Mouse (Mus musculus): ENCODE results near the gene Capzb. TPM values are rescaled to one million over a fixed set of nuclear protein-coding genes. Genes with fewer than 3 reads are reported as not detected.

The Capzb gene
- polyA plus RNA-seq, 1 experiment from 2014 or later = 399 TPM

- H3K27me3 ChIP-seq = no peaks in the 10 kb centered on the region
- peaks cover 32% of the 10 kb centered on the region for H3K4me1 ChIP-seq
- H3K4me2 ChIP-seq = no peak overlapping the region
- ATAC-seq (ENCODE audit: insufficient number of reproducible peaks, low FRiP score, low TSS enrichment, low read depth) = no peak
- H3K27ac ChIP-seq = no peak overlapping the region
- H3K9ac ChIP-seq = no peak overlapping the region
- H3K4me3 ChIP-seq = no peak overlapping the region
- WGBS = 91% methylated on average over 8 of the region's 8 CpGs
- H3K9me3 ChIP-seq = no peaks in the 10 kb centered on the region
- peaks cover 10% of the 10 kb centered on the region for H3K36me3 ChIP-seq
Measured at GRCm38 (mm10) chr4:139199703-139200340, 7.1 kb downstream of the Capzb start.

GRCm38 (mm10) chr4:139200946-139201345 is 8.2 kb downstream of the Capzb start:
- Histone ChIP-seq H3K36me3 (peaks cover 13% of the 10 kb centered on the region), H3K4me1 (peaks cover 25% of the 10 kb centered on the region), H3K27me3 (no peaks in the 10 kb centered on the region), H3K27ac (no peak overlapping the region), H3K9me3 (no peaks in the 10 kb centered on the region), H3K4me2 (no peak overlapping the region), H3K4me3 (no peak overlapping the region), H3K9ac (no peak overlapping the region)
- ATAC-seq (ENCODE audit: insufficient number of reproducible peaks, low FRiP score, low TSS enrichment, low read depth) = no peak
- 86% methylated on average over 3 of the region's 3 CpGs for WGBS

- WGBS = 58% methylated on average over 7 of the region's 7 CpGs
- Histone ChIP-seq H3K9me3 (no peaks in the 10 kb centered on the region), H3K9ac (no peak overlapping the region)
Measured at GRCm38 (mm10) chr4:139202556-139202955, 9.9 kb downstream of the Capzb start.

GRCm38 (mm10) chr4:139203381-139203780 is 10.7 kb downstream of the Capzb start:
- peaks cover 9% of the 10 kb centered on the region for H3K36me3 ChIP-seq
- no peak for ATAC-seq (ENCODE audit: insufficient number of reproducible peaks, low FRiP score, low TSS enrichment, low read depth)
- no peak overlapping the region for H3K4me2 ChIP-seq
- 74% methylated on average over 2 of the region's 2 CpGs for WGBS
- H3K9me3 ChIP-seq = no peaks in the 10 kb centered on the region
- peaks cover 22% of the 10 kb centered on the region for H3K4me1 ChIP-seq
- no peak overlapping the region for H3K9ac ChIP-seq
- no peak overlapping the region for H3K4me3 ChIP-seq
- no peaks in the 10 kb centered on the region for H3K27me3 ChIP-seq
- H3K27ac ChIP-seq = no peak overlapping the region

More at GRCm38 (mm10) chr4:139202556-139202955, 9.9 kb downstream of the Capzb start:
- H3K4me2 ChIP-seq = no peak overlapping the region
- peaks cover 9% of the 10 kb centered on the region for H3K36me3 ChIP-seq
- ATAC-seq (ENCODE audit: insufficient number of reproducible peaks, low FRiP score, low TSS enrichment, low read depth) = no peak
- no peak overlapping the region for H3K27ac ChIP-seq
- H3K27me3 ChIP-seq = no peaks in the 10 kb centered on the region
- no peak overlapping the region for H3K4me3 ChIP-seq
- peaks cover 22% of the 10 kb centered on the region for H3K4me1 ChIP-seq

GRCm38 (mm10) chr4:139205842-139206241 is 13.1 kb downstream of the Capzb start:
- Histone ChIP-seq H3K36me3 (peaks cover 3% of the 10 kb centered on the region; the same call in 1 of the 2 replicates), H3K27me3 (no peaks in the 10 kb centered on the region), H3K9ac (no peak overlapping the region)

GRCm38 (mm10) chr4:139206353-139207045 is 13.8 kb downstream of the Capzb start:
- no peak for ATAC-seq (ENCODE audit: insufficient number of reproducible peaks, low FRiP score, low TSS enrichment, low read depth)
- Histone ChIP-seq H3K4me1 (peaks cover 47% of the 10 kb centered on the region), H3K27ac (0 out of 2 replicates have a peak overlapping the region, but pooled peaks have one; percentile 24), H3K4me2 (no peak overlapping the region), H3K4me3 (no peak overlapping the region), H3K9ac (no peak overlapping the region), H3K27me3 (no peaks in the 10 kb centered on the region), H3K36me3 (peaks cover 3% of the 10 kb centered on the region; the same call in 1 of the 2 replicates), H3K9me3 (no peaks in the 10 kb centered on the region)
- 81% methylated on average over 8 of the region's 8 CpGs for WGBS

More at GRCm38 (mm10) chr4:139205842-139206241, 13.1 kb downstream of the Capzb start:
- Histone ChIP-seq H3K27ac (no peak overlapping the region), H3K4me3 (no peak overlapping the region), H3K9me3 (no peaks in the 10 kb centered on the region), H3K4me1 (peaks cover 41% of the 10 kb centered on the region), H3K4me2 (no peak overlapping the region)
- no peak for ATAC-seq (ENCODE audit: insufficient number of reproducible peaks, low FRiP score, low TSS enrichment, low read depth)
- 50% methylated on average over 5 of the region's 5 CpGs for whole genome bisulfite sequencing

- Histone ChIP-seq H3K27me3 (no peaks in the 10 kb centered on the region), H3K4me3 (no peak overlapping the region), H3K4me1 (peaks cover 63% of the 10 kb centered on the region), H3K36me3 (0 out of 2 replicates have a peak, but pooled peaks cover 3% of the 10 kb centered on the region), H3K4me2 (no peak overlapping the region), H3K9me3 (no peaks in the 10 kb centered on the region), H3K27ac (peak overlapping the region; percentile 78), H3K9ac (no peak overlapping the region)
- ATAC-seq (ENCODE audit: insufficient number of reproducible peaks, low FRiP score, low TSS enrichment, low read depth) = no peak
- 39% methylated on average over 9 of the region's 9 CpGs for WGBS
Measured at GRCm38 (mm10) chr4:139208236-139209129, 15.8 kb downstream of the Capzb start.

GRCm38 (mm10) chr4:139209130-139209840 is 16.6 kb downstream of the Capzb start:
- H3K4me3 ChIP-seq = no peak overlapping the region
- H3K9ac ChIP-seq = no peak overlapping the region
- H3K36me3 ChIP-seq = 0 out of 2 replicates have a peak, but pooled peaks cover 3% of the 10 kb centered on the region
- H3K4me1 ChIP-seq = peaks cover 71% of the 10 kb centered on the region
- H3K4me2 ChIP-seq = no peak overlapping the region
- no peak for ATAC-seq (ENCODE audit: insufficient number of reproducible peaks, low FRiP score, low TSS enrichment, low read depth)
- H3K27me3 ChIP-seq = no peaks in the 10 kb centered on the region
- WGBS = 65% methylated on average over 5 of the region's 5 CpGs
- H3K9me3 ChIP-seq = no peaks in the 10 kb centered on the region
- H3K27ac ChIP-seq = peak overlapping the region; percentile 78

GRCm38 (mm10) chr4:139211975-139212831 is 19.5 kb downstream of the Capzb start:
- Histone ChIP-seq H3K27ac (peak overlapping the region; percentile 55), H3K9me3 (no peaks in the 10 kb centered on the region), H3K4me1 (peaks cover 90% of the 10 kb centered on the region), H3K27me3 (no peaks in the 10 kb centered on the region), H3K36me3 (peaks cover 5% of the 10 kb centered on the region; the same call in 1 of the 2 replicates), H3K4me2 (no peak overlapping the region), H3K4me3 (no peak overlapping the region), H3K9ac (no peak overlapping the region)
- no peak for ATAC-seq (ENCODE audit: insufficient number of reproducible peaks, low FRiP score, low TSS enrichment, low read depth)
- WGBS = 64% methylated on average over 17 of the region's 17 CpGs

- Histone ChIP-seq H3K9ac (no peak overlapping the region), H3K4me1 (peaks cover 87% of the 10 kb centered on the region), H3K27ac (0 out of 2 replicates have a peak overlapping the region, but pooled peaks have one; percentile 55), H3K4me3 (no peak overlapping the region), H3K27me3 (no peaks in the 10 kb centered on the region), H3K9me3 (no peaks in the 10 kb centered on the region), H3K4me2 (no peak overlapping the region), H3K36me3 (peaks cover 6% of the 10 kb centered on the region; the same call in 1 of the 2 replicates)
- ATAC-seq (ENCODE audit: insufficient number of reproducible peaks, low FRiP score, low TSS enrichment, low read depth) = no peak
- WGBS = 85% methylated on average over 10 of the region's 10 CpGs
Measured at GRCm38 (mm10) chr4:139213086-139213485, 20.4 kb downstream of the Capzb start.
